Mouse (Mus musculus): ENCODE measurements around the gene Grin2c. TPM values are rescaled to one million over a fixed set of nuclear protein-coding genes. Genes with fewer than 3 reads are reported as not detected.

Gene Grin2c
- polyA plus RNA-seq, 1 experiment from 2014 or later = 0.24 TPM

DNA sequence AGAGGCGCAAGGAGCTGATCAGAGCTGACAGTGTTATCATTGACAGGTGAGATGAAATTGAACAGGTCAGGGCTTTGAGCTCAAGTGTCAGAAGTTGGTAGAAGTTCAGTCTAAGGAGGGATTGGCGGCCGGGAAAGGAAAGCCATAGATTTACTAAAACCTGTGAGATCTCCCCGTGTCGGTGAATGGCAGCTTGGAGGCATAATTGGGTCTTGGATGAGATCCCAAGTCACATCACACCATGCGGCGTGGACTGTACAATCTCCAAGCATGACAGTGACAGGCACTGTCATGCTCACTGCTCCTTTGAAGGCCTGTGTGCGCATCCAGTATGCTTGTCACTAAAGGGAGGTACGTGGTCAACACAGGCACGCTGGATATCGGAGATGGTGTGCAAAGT, 4.1 kb downstream of the Grin2c start:
- no peak for ATAC-seq (ENCODE audit: low read depth)
- Histone ChIP-seq H3K9me3 (ENCODE audit: control insufficient read depth, low read length) (no peaks in the 10 kb centered on the region), H3K4me2 (ENCODE audit: low read depth, low read length) (no peak overlapping the region), H3K4me1 (ENCODE audit: control insufficient read depth, insufficient read depth, low read length) (peaks cover 5% of the 10 kb centered on the region; the same call in 1 of the 2 replicates), H3K27ac (ENCODE audit: low read depth, low read length) (no peak overlapping the region), H3K36me3 (ENCODE audit: control insufficient read depth, insufficient read depth, low read length) (peaks cover under 1% of the 10 kb centered on the region; the same call in 1 of the 2 replicates), H3K4me3 (ENCODE audit: low read depth, low read length) (no peak overlapping the region), H3K27me3 (ENCODE audit: control insufficient read depth, insufficient read depth, low read length) (peaks cover 46% of the 10 kb centered on the region), H3K9ac (replicated peaks; ENCODE audit: low read depth, low read length) (no peak overlapping the region)
- WGBS = 82% methylated on average over 11 of the region's 11 CpGs

GRCm38 (mm10) chr11:115259134-115259533, 7.9 kb downstream of the Grin2c start:
- ATAC-seq (ENCODE audit: low read depth) = no peak
- peaks cover 30% of the 10 kb centered on the region for H3K27me3 ChIP-seq (ENCODE audit: control insufficient read depth, insufficient read depth, low read length)
- 74% methylated on average over 4 of the region's 4 CpGs for WGBS
- no peak overlapping the region for H3K4me3 ChIP-seq (ENCODE audit: low read depth, low read length)
- H3K27ac ChIP-seq (ENCODE audit: low read depth, low read length) = no peak overlapping the region
- H3K9me3 ChIP-seq (ENCODE audit: control insufficient read depth, low read length) = no peaks in the 10 kb centered on the region
- H3K4me2 ChIP-seq (ENCODE audit: low read depth, low read length) = no peak overlapping the region
- H3K4me1 ChIP-seq (ENCODE audit: control insufficient read depth, insufficient read depth, low read length) = no peaks in the 10 kb centered on the region
- H3K9ac ChIP-seq (replicated peaks; ENCODE audit: low read depth, low read length) = no peak overlapping the region
- no peaks in the 10 kb centered on the region for H3K36me3 ChIP-seq (ENCODE audit: control insufficient read depth, insufficient read depth, low read length)

DNA sequence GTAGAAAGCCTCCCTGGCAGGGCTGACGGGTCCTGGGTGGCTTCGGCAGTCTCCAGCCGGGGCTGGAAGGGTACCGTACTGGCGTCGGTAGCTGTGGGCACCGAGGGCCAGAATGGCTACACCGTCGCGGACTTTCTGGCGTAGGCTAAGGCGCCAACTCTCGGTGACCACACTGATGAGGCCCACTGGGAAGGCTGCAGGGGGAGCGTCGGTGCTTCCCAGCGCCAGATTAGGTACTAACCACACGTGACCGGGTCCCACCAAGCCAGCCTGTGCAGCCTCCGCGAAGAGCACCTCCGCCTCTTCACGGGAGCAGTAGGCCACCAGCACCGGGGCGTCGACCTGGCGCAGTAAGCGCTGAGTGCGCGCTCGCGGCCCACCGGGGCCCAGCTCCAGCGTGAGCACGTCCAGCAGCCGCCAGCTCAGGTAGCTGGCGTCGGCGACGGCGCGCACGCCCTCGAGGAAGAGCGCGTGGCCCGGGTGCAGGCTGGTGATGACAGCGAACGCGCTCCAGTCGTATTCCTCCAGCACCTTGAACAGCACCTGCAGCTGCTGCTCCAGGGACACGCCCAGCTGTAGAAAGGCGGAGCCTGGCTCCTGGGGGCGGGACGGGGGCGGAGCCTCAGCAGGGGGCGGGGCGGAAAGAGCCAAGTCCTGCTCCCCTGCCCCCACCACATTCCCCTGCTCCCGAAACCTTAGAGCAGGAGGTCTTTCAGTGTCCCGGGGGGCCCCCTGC, 9.1 kb downstream of the Grin2c start:
- no peak overlapping the region for H3K4me3 ChIP-seq (ENCODE audit: low read depth, low read length)
- H3K4me1 ChIP-seq (ENCODE audit: control insufficient read depth, insufficient read depth, low read length) = no peaks in the 10 kb centered on the region
- no peak for ATAC-seq (ENCODE audit: low read depth)
- peaks cover 30% of the 10 kb centered on the region for H3K27me3 ChIP-seq (ENCODE audit: control insufficient read depth, insufficient read depth, low read length)
- no peak overlapping the region for H3K9ac ChIP-seq (replicated peaks; ENCODE audit: low read depth, low read length)
- H3K9me3 ChIP-seq (ENCODE audit: control insufficient read depth, low read length) = no peaks in the 10 kb centered on the region
- 16% methylated on average over 58 of the region's 59 CpGs for WGBS
- no peak overlapping the region for H3K27ac ChIP-seq (ENCODE audit: low read depth, low read length)
- no peaks in the 10 kb centered on the region for H3K36me3 ChIP-seq (ENCODE audit: control insufficient read depth, insufficient read depth, low read length)
- 0 out of 2 replicates have a peak overlapping the region, but pooled peaks have one; percentile 18 for H3K4me2 ChIP-seq (ENCODE audit: low read depth, low read length)

DNA sequence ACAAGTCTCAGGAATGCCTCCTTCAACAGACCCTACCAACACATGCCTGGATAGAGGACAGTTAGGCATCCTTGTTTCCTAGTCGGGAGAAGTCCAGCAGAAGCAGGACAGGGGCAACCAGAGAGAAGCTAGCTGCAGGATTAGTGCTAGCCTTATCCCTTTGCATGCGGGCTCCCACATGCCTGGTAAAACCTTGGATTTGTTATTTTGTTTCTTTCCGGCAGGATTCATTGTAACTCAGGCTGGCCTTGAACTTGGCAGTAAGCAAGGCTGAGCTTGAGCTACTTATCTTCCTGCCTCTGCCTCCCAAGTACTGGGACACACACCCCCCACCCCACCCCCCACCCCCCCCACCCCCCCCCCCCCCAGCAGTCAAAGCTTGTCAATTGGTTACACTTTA, 15.8 kb downstream of the Grin2c start:
- Histone ChIP-seq H3K27ac (ENCODE audit: low read depth, low read length) (no peak overlapping the region), H3K9me3 (ENCODE audit: control insufficient read depth, low read length) (no peaks in the 10 kb centered on the region), H3K4me2 (ENCODE audit: low read depth, low read length) (no peak overlapping the region), H3K4me3 (ENCODE audit: low read depth, low read length) (no peak overlapping the region), H3K36me3 (ENCODE audit: control insufficient read depth, insufficient read depth, low read length) (no peaks in the 10 kb centered on the region), H3K27me3 (ENCODE audit: control insufficient read depth, insufficient read depth, low read length) (peaks cover 36% of the 10 kb centered on the region), H3K9ac (replicated peaks; ENCODE audit: low read depth, low read length) (no peak overlapping the region), H3K4me1 (ENCODE audit: control insufficient read depth, insufficient read depth, low read length) (peaks cover 12% of the 10 kb centered on the region; the same call in 1 of the 2 replicates)
- ATAC-seq (ENCODE audit: low read depth) = no peak
- WGBS = 63% methylated on average over 3 of the region's 3 CpGs

- peak overlapping the region; percentile 89 for H3K4me2 ChIP-seq (ENCODE audit: low read depth, low read length)
- H3K4me1 ChIP-seq (ENCODE audit: control insufficient read depth, insufficient read depth, low read length) = peaks cover 12% of the 10 kb centered on the region; the same call in 1 of the 2 replicates
- H3K27ac ChIP-seq (ENCODE audit: low read depth, low read length) = no peak overlapping the region
- 1% methylated on average over 36 of the region's 36 CpGs for WGBS
- ATAC-seq (ENCODE audit: low read depth) = no peak
- H3K27me3 ChIP-seq (ENCODE audit: control insufficient read depth, insufficient read depth, low read length) = peaks cover 33% of the 10 kb centered on the region
- no peaks in the 10 kb centered on the region for H3K36me3 ChIP-seq (ENCODE audit: control insufficient read depth, insufficient read depth, low read length)
- peak overlapping the region; percentile 40 for H3K4me3 ChIP-seq (ENCODE audit: low read depth, low read length)
- H3K9me3 ChIP-seq (ENCODE audit: control insufficient read depth, low read length) = no peaks in the 10 kb centered on the region
- H3K9ac ChIP-seq (replicated peaks; ENCODE audit: low read depth, low read length) = peak overlapping the region; percentile 48
Observed at GRCm38 (mm10) chr11:115250405-115251090, 16.5 kb downstream of the Grin2c start.

GRCm38 (mm10) chr11:115249721-115250404, 17.2 kb downstream of the Grin2c start:
- H3K4me1 ChIP-seq (ENCODE audit: control insufficient read depth, insufficient read depth, low read length) = peaks cover 12% of the 10 kb centered on the region; the same call in 1 of the 2 replicates
- ATAC-seq (ENCODE audit: low read depth) = 0 out of 2 replicates have a peak, but pooled peaks have one; percentile 15
- peak overlapping the region; percentile 48 for H3K9ac ChIP-seq (replicated peaks; ENCODE audit: low read depth, low read length)
- no peaks in the 10 kb centered on the region for H3K36me3 ChIP-seq (ENCODE audit: control insufficient read depth, insufficient read depth, low read length)
- peaks cover 33% of the 10 kb centered on the region for H3K27me3 ChIP-seq (ENCODE audit: control insufficient read depth, insufficient read depth, low read length)
- peak overlapping the region; percentile 40 for H3K4me3 ChIP-seq (ENCODE audit: low read depth, low read length)
- H3K9me3 ChIP-seq (ENCODE audit: control insufficient read depth, low read length) = no peaks in the 10 kb centered on the region
- H3K4me2 ChIP-seq (ENCODE audit: low read depth, low read length) = peak overlapping the region; percentile 89
- no peak overlapping the region for H3K27ac ChIP-seq (ENCODE audit: low read depth, low read length)
- WGBS = 2% methylated on average over 43 of the region's 63 CpGs

DNA sequence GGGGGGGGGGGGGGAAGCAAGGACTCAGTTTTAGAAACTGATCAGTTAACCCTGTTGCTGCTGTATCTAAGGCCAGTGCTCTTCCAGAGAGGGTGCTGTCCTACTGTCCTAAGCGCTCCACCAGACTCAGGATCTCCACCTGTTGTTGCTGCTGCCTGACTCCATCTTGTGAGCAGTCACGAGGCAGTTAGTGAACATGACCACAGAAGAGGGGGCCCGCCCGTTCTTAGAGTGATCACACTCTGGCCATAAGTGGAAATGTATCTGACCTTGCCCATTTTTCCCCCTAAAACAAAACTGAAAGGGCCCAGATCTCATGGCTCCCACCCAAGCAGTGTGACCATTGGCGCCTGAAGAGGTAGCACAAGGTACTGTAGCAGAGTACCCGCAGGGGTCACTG, 19.1 kb downstream of the Grin2c start:
- H3K4me2 ChIP-seq (ENCODE audit: low read depth, low read length) = no peak overlapping the region
- no peak overlapping the region for H3K4me3 ChIP-seq (ENCODE audit: low read depth, low read length)
- no peak overlapping the region for H3K27ac ChIP-seq (ENCODE audit: low read depth, low read length)
- H3K27me3 ChIP-seq (ENCODE audit: control insufficient read depth, insufficient read depth, low read length) = peaks cover 31% of the 10 kb centered on the region
- H3K4me1 ChIP-seq (ENCODE audit: control insufficient read depth, insufficient read depth, low read length) = peaks cover 12% of the 10 kb centered on the region; the same call in 1 of the 2 replicates
- ATAC-seq (ENCODE audit: low read depth) = no peak
- no peaks in the 10 kb centered on the region; the same call in 1 of the 2 replicates for H3K36me3 ChIP-seq (ENCODE audit: control insufficient read depth, insufficient read depth, low read length)
- no peaks in the 10 kb centered on the region for H3K9me3 ChIP-seq (ENCODE audit: control insufficient read depth, low read length)
- WGBS = 76% methylated on average over 6 of the region's 6 CpGs
- H3K9ac ChIP-seq (replicated peaks; ENCODE audit: low read depth, low read length) = no peak overlapping the region

DNA sequence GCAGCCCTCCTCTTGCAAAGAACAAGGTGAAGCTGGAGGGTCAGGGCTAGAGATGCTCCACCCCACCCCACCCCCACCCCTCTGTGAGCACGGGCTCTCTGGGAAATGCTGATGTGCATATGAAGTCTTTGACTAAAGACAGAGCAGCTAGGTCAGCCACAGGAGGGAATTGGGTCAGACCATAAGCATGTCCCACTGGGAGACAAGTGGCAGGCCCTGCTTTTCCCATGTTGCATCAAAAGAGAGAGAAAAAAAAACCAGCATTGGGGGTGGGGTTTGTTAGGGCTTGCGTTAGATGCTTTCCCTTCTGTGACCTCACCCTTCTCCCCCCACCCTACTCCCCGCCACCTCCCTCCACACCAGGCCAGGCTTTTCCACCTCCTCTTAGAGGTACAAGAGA, 19.8 kb downstream of the Grin2c start:
- no peak for ATAC-seq (ENCODE audit: low read depth)
- no peak overlapping the region for H3K27ac ChIP-seq (ENCODE audit: low read depth, low read length)
- WGBS = 13% methylated on average over 3 of the region's 3 CpGs
- no peak overlapping the region for H3K4me3 ChIP-seq (ENCODE audit: low read depth, low read length)
- H3K9ac ChIP-seq (replicated peaks; ENCODE audit: low read depth, low read length) = no peak overlapping the region
- H3K27me3 ChIP-seq (ENCODE audit: control insufficient read depth, insufficient read depth, low read length) = peaks cover 31% of the 10 kb centered on the region
- no peaks in the 10 kb centered on the region; the same call in 1 of the 2 replicates for H3K36me3 ChIP-seq (ENCODE audit: control insufficient read depth, insufficient read depth, low read length)
- H3K4me2 ChIP-seq (ENCODE audit: low read depth, low read length) = no peak overlapping the region
- peaks cover 12% of the 10 kb centered on the region; the same call in 1 of the 2 replicates for H3K4me1 ChIP-seq (ENCODE audit: control insufficient read depth, insufficient read depth, low read length)
- no peaks in the 10 kb centered on the region for H3K9me3 ChIP-seq (ENCODE audit: control insufficient read depth, low read length)
